Mouse (Mus musculus) limb, embryonic 10.5 days (tissue): Measurements from ENCODE around the gene Adamts13. TPM values are rescaled to one million over a fixed set of nuclear protein-coding genes. Genes with fewer than 3 reads are reported as not detected.
A peak's percentile ranks its signal among the peaks of the same experiment; 100 is the strongest.

Source experiments
- DNase-seq: peaks from one replicate; pipeline ENCODE4 v3.0.0-alpha.2; 2017; ENCODE audit warnings: low spot score
- H3K27ac ChIP-seq: fragments of 300-500 bp; sonication (generic); 2 replicates; pipeline ENCODE4 v1.5.1; 2016; ENCODE audit warnings: mild to moderate bottlenecking
- H3K27me3 ChIP-seq: fragments of 300-500 bp; sonication (generic); 2 replicates; pipeline ENCODE4 v1.6.1; 2016; ENCODE audit warnings: low read depth, mild to moderate bottlenecking; ENCODE audit not compliant: poor library complexity, severe bottlenecking
- H3K36me3 ChIP-seq: fragments of 300-500 bp; sonication (generic); 2 replicates; pipeline ENCODE4 v1.6.1; 2016; ENCODE audit warnings: mild to moderate bottlenecking, moderate library complexity
- H3K4me1 ChIP-seq: fragments of 300-500 bp; sonication (generic); 2 replicates; pipeline ENCODE4 v1.6.1; 2016
- H3K4me3 ChIP-seq: fragments of 300-500 bp; sonication (generic); 2 replicates; pipeline ENCODE4 v1.5.1; 2016; ENCODE audit warnings: mild to moderate bottlenecking, moderate library complexity
- H3K9me3 ChIP-seq: fragments of 300-500 bp; sonication (generic); replicated peaks from 2 replicates; pipeline ENCODE4 v1.6.1; 2016; ENCODE audit warnings: mild to moderate bottlenecking
- WGBS: fragments of 180-500 bp; shearing (Covaris S2); methylation state at CpG from one replicate; pipeline ENCODE4 v1.1.7; 2016; 5-methylcytosine and 5-hydroxymethylcytosine counted together
- polyA plus RNA-seq: library from polyadenylated mRNA; unstranded; fragments of >200 nt; fragmentation: Nextera tagmentation; extraction: Ambion mirVana; gene quantifications from 2 replicates; pipeline ENCODE4 v1.2.1, GENCODE M21; 2016

Gene Adamts13
- polyA plus RNA-seq, 1 experiment from 2014 or later: 0.04 TPM

- H3K4me3 ChIP-seq: peak overlapping the region; percentile 48
- no peak for DNase-seq
- no peaks in the 10 kb centered on the region for H3K36me3 ChIP-seq
- 84% methylated on average over 10 of the region's 10 CpGs for WGBS
- H3K9me3 ChIP-seq: no peaks in the 10 kb centered on the region
- H3K4me1 ChIP-seq: peaks cover 18% of the 10 kb centered on the region
- peak overlapping the region; percentile 8; the same call in 1 of the 2 replicates for H3K27ac ChIP-seq
- peaks cover 26% of the 10 kb centered on the region for H3K27me3 ChIP-seq
These were observed 53.8 kb downstream of the Adamts13 start for GRCm38 (mm10) chr2:27026857-27027617.

GRCm38 (mm10) chr2:27027618-27028436, 54.6 kb downstream of the Adamts13 start, which contains the start of gene Slc2a6:
Gene Slc2a6, minus strand, starts transcription at chr2:27027998.
- H3K9me3 ChIP-seq: no peaks in the 10 kb centered on the region
- H3K27me3 ChIP-seq: peaks cover 26% of the 10 kb centered on the region
- 4% methylated on average over 38 of the region's 38 CpGs for WGBS
- peak; percentile 85 for DNase-seq
- peak within 1 kb of the TSS; percentile 8; the same call in 1 of the 2 replicates for H3K27ac ChIP-seq
- H3K4me3 ChIP-seq: peak within 1 kb of the TSS; percentile 48
- no peaks in the 10 kb centered on the region for H3K36me3 ChIP-seq
- H3K4me1 ChIP-seq: peaks cover 13% of the 10 kb centered on the region

GRCm38 (mm10) chr2:27028437-27029015, 55.3 kb downstream of the Adamts13 start:
- 74% methylated on average over 4 of the region's 4 CpGs for WGBS
- peak overlapping the region; percentile 48 for H3K4me3 ChIP-seq

GRCm38 (mm10) chr2:27032361-27032760, 59.1 kb downstream of the Adamts13 start:
- H3K4me3 ChIP-seq: no peak overlapping the region
- peaks cover 21% of the 10 kb centered on the region for H3K27me3 ChIP-seq
- WGBS: 74% methylated on average over 2 of the region's 2 CpGs
- H3K27ac ChIP-seq: no peak overlapping the region
- H3K36me3 ChIP-seq: no peaks in the 10 kb centered on the region
- no peaks in the 10 kb centered on the region for H3K9me3 ChIP-seq
- H3K4me1 ChIP-seq: peaks cover 15% of the 10 kb centered on the region
- no peak for DNase-seq

More at GRCm38 (mm10) chr2:27028437-27029015, 55.3 kb downstream of the Adamts13 start:
- H3K9me3 ChIP-seq: no peaks in the 10 kb centered on the region
- H3K4me1 ChIP-seq: peaks cover 12% of the 10 kb centered on the region
- H3K27me3 ChIP-seq: peaks cover 26% of the 10 kb centered on the region
- no peaks in the 10 kb centered on the region for H3K36me3 ChIP-seq
- H3K27ac ChIP-seq: no peak overlapping the region
- no peak for DNase-seq

GRCm38 (mm10) chr2:27036003-27036402, 62.8 kb downstream of the Adamts13 start:
- DNase-seq: no peak
- H3K4me3 ChIP-seq: no peak overlapping the region
- 75% methylated on average over 3 of the region's 3 CpGs for WGBS

GRCm38 (mm10) chr2:27037008-27037407, 63.8 kb downstream of the Adamts13 start:
- WGBS: 62% methylated on average over 4 of the region's 4 CpGs

More at GRCm38 (mm10) chr2:27036003-27036402, 62.8 kb downstream of the Adamts13 start:
- Histone ChIP-seq H3K27me3 (no peaks in the 10 kb centered on the region), H3K9me3 (no peaks in the 10 kb centered on the region), H3K27ac (no peak overlapping the region), H3K4me1 (peaks cover 8% of the 10 kb centered on the region; the same call in 1 of the 2 replicates), H3K36me3 (no peaks in the 10 kb centered on the region)

GRCm38 (mm10) chr2:27038596-27038995, 65.4 kb downstream of the Adamts13 start:
- WGBS: under 1% methylated on average over 3 of the region's 3 CpGs
- DNase-seq: peak; percentile 80
- H3K27ac ChIP-seq: no peak overlapping the region

More at GRCm38 (mm10) chr2:27037008-27037407, 63.8 kb downstream of the Adamts13 start:
- H3K27me3 ChIP-seq: no peaks in the 10 kb centered on the region
- H3K36me3 ChIP-seq: no peaks in the 10 kb centered on the region
- H3K9me3 ChIP-seq: no peaks in the 10 kb centered on the region
- H3K27ac ChIP-seq: no peak overlapping the region
- peaks cover 9% of the 10 kb centered on the region for H3K4me1 ChIP-seq
- DNase-seq: no peak
- no peak overlapping the region for H3K4me3 ChIP-seq

GRCm38 (mm10) chr2:27039286-27039685, 66.1 kb downstream of the Adamts13 start:
- H3K4me1 ChIP-seq: peaks cover 19% of the 10 kb centered on the region
- no peaks in the 10 kb centered on the region for H3K36me3 ChIP-seq
- no peaks in the 10 kb centered on the region for H3K9me3 ChIP-seq
- 3% methylated on average over 1 of the region's 1 CpGs for WGBS
- DNase-seq: no peak
- peak overlapping the region; percentile 3; the same call in 1 of the 2 replicates for H3K27ac ChIP-seq
- no peak overlapping the region for H3K4me3 ChIP-seq
- 0 out of 2 replicates have a peak, but pooled peaks cover 3% of the 10 kb centered on the region for H3K27me3 ChIP-seq

More at GRCm38 (mm10) chr2:27038596-27038995, 65.4 kb downstream of the Adamts13 start:
- peaks cover 15% of the 10 kb centered on the region for H3K4me1 ChIP-seq
- H3K27me3 ChIP-seq: 0 out of 2 replicates have a peak, but pooled peaks cover 3% of the 10 kb centered on the region
- H3K9me3 ChIP-seq: no peaks in the 10 kb centered on the region
- H3K36me3 ChIP-seq: no peaks in the 10 kb centered on the region
- no peak overlapping the region for H3K4me3 ChIP-seq

- Histone ChIP-seq H3K36me3 (no peaks in the 10 kb centered on the region), H3K27ac (peak overlapping the region; percentile 20; the same call in 1 of the 2 replicates), H3K4me3 (no peak overlapping the region), H3K27me3 (0 out of 2 replicates have a peak, but pooled peaks cover 3% of the 10 kb centered on the region), H3K4me1 (peaks cover 16% of the 10 kb centered on the region), H3K9me3 (no peaks in the 10 kb centered on the region)
- no peak for DNase-seq
- 71% methylated on average over 8 of the region's 8 CpGs for WGBS
These were observed 69.1 kb downstream of the Adamts13 start for GRCm38 (mm10) chr2:27042131-27042844.

GRCm38 (mm10) chr2:27043461-27043860, 70.2 kb downstream of the Adamts13 start:
- Histone ChIP-seq H3K4me1 (peaks cover 13% of the 10 kb centered on the region), H3K36me3 (no peaks in the 10 kb centered on the region), H3K27me3 (0 out of 2 replicates have a peak, but pooled peaks cover 3% of the 10 kb centered on the region), H3K9me3 (no peaks in the 10 kb centered on the region), H3K4me3 (no peak overlapping the region), H3K27ac (no peak overlapping the region)
- 34% methylated on average over 3 of the region's 3 CpGs for WGBS
- DNase-seq: peak; percentile 89

- WGBS: 71% methylated on average over 4 of the region's 4 CpGs
- no peak overlapping the region for H3K4me3 ChIP-seq
- H3K36me3 ChIP-seq: no peaks in the 10 kb centered on the region
- H3K9me3 ChIP-seq: no peaks in the 10 kb centered on the region
- peak overlapping the region; percentile 54; the same call in 1 of the 2 replicates for H3K27ac ChIP-seq
- no peak for DNase-seq
- H3K27me3 ChIP-seq: 0 out of 2 replicates have a peak, but pooled peaks cover 3% of the 10 kb centered on the region
- peaks cover 13% of the 10 kb centered on the region for H3K4me1 ChIP-seq
These were observed 71.0 kb downstream of the Adamts13 start for GRCm38 (mm10) chr2:27044166-27044565.

GRCm38 (mm10) chr2:27044641-27045040, 71.4 kb downstream of the Adamts13 start:
- Histone ChIP-seq H3K36me3 (no peaks in the 10 kb centered on the region), H3K27ac (no peak overlapping the region), H3K27me3 (0 out of 2 replicates have a peak, but pooled peaks cover 3% of the 10 kb centered on the region), H3K9me3 (no peaks in the 10 kb centered on the region), H3K4me3 (no peak overlapping the region), H3K4me1 (peaks cover 16% of the 10 kb centered on the region)
- WGBS: 86% methylated on average over 3 of the region's 3 CpGs
- no peak for DNase-seq
